Mouse (Mus musculus) myocyte (in vitro differentiated cells): ENCODE data around the gene Pimreg. TPM values are rescaled to one million over a fixed set of nuclear protein-coding genes. Genes with fewer than 3 reads are reported as not detected.

Experiments used
- H3K27me3 ChIP-seq: one replicate; pipeline ENCODE4 v1.6.1; 2011; ENCODE audit not compliant: control insufficient read depth, insufficient read depth, insufficient read length
- H3K36me3 ChIP-seq: one replicate; pipeline ENCODE4 v1.6.1; 2011; ENCODE audit not compliant: control insufficient read depth, insufficient read depth
- H3K4me2 ChIP-seq: one replicate; pipeline ENCODE4 v1.6.1; 2011; ENCODE audit warnings: low read depth, control low read depth
- H3K4me3 ChIP-seq: one replicate; pipeline ENCODE4 v1.5.1; 2011; ENCODE audit warnings: mild to moderate bottlenecking, control low read depth, moderate library complexity
- H3K79me2 ChIP-seq: one replicate; pipeline ENCODE4 v1.6.1; 2011; ENCODE audit not compliant: control insufficient read depth, insufficient read depth
- H3ac ChIP-seq: one replicate; pipeline ENCODE4 v1.6.1; 2011; ENCODE audit not compliant: control insufficient read depth, insufficient read length
- CEBPB ChIP-seq: IDR thresholded peaks from 2 replicates; pipeline ENCODE4 v1.6.1; 2011; ENCODE audit warnings: mild to moderate bottlenecking, moderate library complexity; ENCODE audit not compliant: poor library complexity, insufficient read depth, severe bottlenecking
- E2F4 ChIP-seq: IDR thresholded peaks from one replicate; pipeline ENCODE4 v1.6.1; 2011; ENCODE audit warnings: mild to moderate bottlenecking, control low read depth, moderate library complexity; ENCODE audit not compliant: insufficient read depth
- MAX ChIP-seq: IDR thresholded peaks from one replicate; pipeline ENCODE4 v1.6.1; 2011; ENCODE audit warnings: low read depth, mild to moderate bottlenecking, control low read depth
- MYOD1 ChIP-seq, 3 experiments: IDR thresholded peaks; one replicate each; pipeline ENCODE4 v1.6.1; 2011; ENCODE audit warnings: control low read depth in 2 of 3, low read depth in 2 of 3, mild to moderate bottlenecking in 2 of 3, moderate library complexity in 1 of 3; ENCODE audit not compliant: insufficient read length in 2 of 3, control insufficient read depth in 1 of 3
- MYOG ChIP-seq, 3 experiments: IDR thresholded peaks; one replicate each; pipeline ENCODE4 v1.6.1; 2011; ENCODE audit warnings: control low read depth in 2 of 3, low read depth in 2 of 3, mild to moderate bottlenecking in 2 of 3; ENCODE audit not compliant: insufficient read length in 2 of 3, control insufficient read depth in 1 of 3, insufficient read depth in 1 of 3
- POLR2A ChIP-seq: IDR thresholded peaks from one replicate; pipeline ENCODE4 v1.6.1; 2011; ENCODE audit warnings: low read depth, mild to moderate bottlenecking, control low read depth, moderate library complexity; ENCODE audit not compliant: insufficient read length
- POLR2AphosphoS2 ChIP-seq: IDR thresholded peaks from one replicate; pipeline ENCODE4 v1.6.1; 2011; ENCODE audit warnings: low read depth, control low read depth; ENCODE audit not compliant: insufficient read length
- REST ChIP-seq: IDR thresholded peaks from one replicate; pipeline ENCODE4 v1.6.1; 2011; ENCODE audit warnings: mild to moderate bottlenecking, control low read depth, moderate library complexity; ENCODE audit not compliant: insufficient read depth, insufficient read length
- SRF ChIP-seq: IDR thresholded peaks from one replicate; pipeline ENCODE4 v1.6.1; 2011; ENCODE audit warnings: low read depth; ENCODE audit not compliant: control insufficient read depth, insufficient read length
- TCF12 ChIP-seq: IDR thresholded peaks from one replicate; pipeline ENCODE4 v1.6.1; 2011; ENCODE audit warnings: mild to moderate bottlenecking, control low read depth; ENCODE audit not compliant: poor library complexity, insufficient read depth, severe bottlenecking
- TCF3 ChIP-seq: IDR thresholded peaks from one replicate; pipeline ENCODE4 v1.6.1; 2011; ENCODE audit warnings: low read depth, control low read depth; ENCODE audit not compliant: insufficient read length
- USF1 ChIP-seq: IDR thresholded peaks from one replicate; pipeline ENCODE4 v1.6.1; 2011; ENCODE audit warnings: low read depth, mild to moderate bottlenecking, control low read depth, moderate library complexity
- polyA plus RNA-seq: library from polyadenylated mRNA; unstranded; fragments of >200 nt; fragmentation: generic; extraction: Trizol; gene quantifications from one replicate; pipeline ENCODE4 v1.2.1, GENCODE M21; 2012; ENCODE audit warnings: missing spikeins

The Pimreg gene
- polyA plus RNA-seq, 1 experiment, result 77.9 TPM

DNA sequence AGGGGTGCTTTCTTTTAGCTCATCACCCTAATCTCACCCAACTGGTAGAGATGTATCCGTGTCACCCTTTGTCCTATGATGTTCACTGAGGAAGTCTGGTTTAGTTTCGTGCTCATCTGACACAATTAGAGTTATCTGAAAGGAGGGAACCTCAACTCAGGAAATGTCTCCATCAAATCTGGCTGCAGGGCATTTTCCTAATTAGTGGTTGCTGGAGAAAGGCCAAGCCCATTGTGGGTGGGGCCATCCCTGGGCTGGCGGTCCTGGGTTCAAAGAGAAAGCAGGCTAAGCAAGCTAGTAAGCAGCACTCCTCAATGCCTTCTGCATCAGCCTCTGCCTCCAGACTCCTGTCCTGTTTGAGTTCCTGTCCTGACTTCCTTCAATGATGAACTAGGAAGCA, 10.4 kb downstream of the Pimreg start:
- H3ac ChIP-seq, result no peak overlapping the region
- no peaks in the 10 kb centered on the region for H3K79me2 ChIP-seq
- no peak overlapping the region for H3K4me2 ChIP-seq
- no peak overlapping the region for H3K4me3 ChIP-seq
- H3K36me3 ChIP-seq, result peaks cover 5% of the 10 kb centered on the region
- H3K27me3 ChIP-seq, result no peaks in the 10 kb centered on the region
- TF ChIP-seq MAX, result no peak
- no peak for TF ChIP-seq POLR2A
- no peak for TF ChIP-seq SRF
- no peak for TF ChIP-seq REST
- TF ChIP-seq USF1, result no peak
- TF ChIP-seq CEBPB, result no peak
- TF ChIP-seq MYOG (IDR thresholded peaks at IDR 0.05; ENCODE audit: control insufficient read depth in 1 of 3, insufficient read depth in 1 of 3, insufficient read length in 2 of 3, low read depth in 2 of 3), result no peak
- no peak for TF ChIP-seq POLR2AphosphoS2
- no peak for TF ChIP-seq E2F4
- TF ChIP-seq TCF3, result no peak
- no peak for TF ChIP-seq TCF12
- TF ChIP-seq MYOD1 (IDR thresholded peaks at IDR 0.05; ENCODE audit: control insufficient read depth in 1 of 3, insufficient read length in 2 of 3, low read depth in 2 of 3), result no peak

DNA sequence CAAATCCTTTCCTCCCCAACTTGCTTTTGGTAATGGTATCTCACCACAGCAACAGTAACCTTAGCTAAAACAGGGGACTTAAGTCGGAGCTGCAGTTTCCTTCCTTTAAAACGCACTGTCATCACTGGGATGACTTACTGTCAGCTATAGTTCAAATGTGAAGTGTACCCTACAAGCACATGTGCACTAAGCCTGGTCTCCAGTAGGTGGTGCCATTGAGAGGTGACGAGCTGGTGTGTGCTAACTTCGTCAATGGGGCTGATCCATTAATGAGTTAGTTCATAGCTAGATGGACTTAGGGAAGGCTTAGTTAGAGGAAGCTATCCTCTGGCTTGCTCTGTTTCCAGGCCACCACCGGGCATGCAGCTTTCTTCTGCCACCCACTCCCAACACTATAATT, 10.8 kb downstream of the Pimreg start:
- Histone ChIP-seq H3K27me3 (no peaks in the 10 kb centered on the region), H3K79me2 (no peaks in the 10 kb centered on the region), H3ac (no peak overlapping the region), H3K4me3 (no peak overlapping the region), H3K4me2 (no peak overlapping the region), H3K36me3 (peaks cover under 1% of the 10 kb centered on the region)
- TF ChIP-seq SRF (no peak), MAX (peak; percentile 38)

DNA sequence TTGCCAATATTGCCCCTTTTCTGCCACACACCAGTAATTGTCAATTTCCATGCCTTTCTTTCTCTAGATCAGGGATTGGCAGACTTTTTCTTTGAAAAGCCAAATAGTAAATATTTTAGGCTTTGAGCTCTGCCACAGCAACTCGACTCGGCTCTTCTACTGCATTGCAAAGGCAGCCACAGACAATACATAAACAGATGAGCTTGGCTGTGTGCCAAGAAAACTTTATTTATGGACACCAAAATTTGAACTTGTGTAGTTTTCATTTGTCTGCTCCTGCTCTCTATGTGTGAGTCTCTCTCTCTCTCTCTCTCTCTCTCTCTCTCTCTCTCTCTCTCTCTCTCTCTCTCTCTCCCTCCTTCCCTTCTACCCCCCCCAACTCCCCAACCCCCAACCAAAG, 13.3 kb downstream of the Pimreg start:
- Histone ChIP-seq H3K27me3 (peaks cover 4% of the 10 kb centered on the region), H3K4me2 (no peak overlapping the region), H3K4me3 (no peak overlapping the region), H3K36me3 (no peaks in the 10 kb centered on the region), H3ac (no peak overlapping the region), H3K79me2 (no peaks in the 10 kb centered on the region)
- TF ChIP-seq MAX (no peak), MYOD1 (IDR thresholded peaks at IDR 0.05; ENCODE audit: control insufficient read depth in 1 of 3, insufficient read length in 2 of 3, low read depth in 2 of 3) (no peak), CEBPB (no peak), POLR2A (no peak), TCF3 (no peak), REST (no peak), E2F4 (no peak), SRF (no peak), TCF12 (no peak), MYOG (IDR thresholded peaks at IDR 0.05; ENCODE audit: control insufficient read depth in 1 of 3, insufficient read depth in 1 of 3, insufficient read length in 2 of 3, low read depth in 2 of 3) (no peak), POLR2AphosphoS2 (no peak), USF1 (no peak)

DNA sequence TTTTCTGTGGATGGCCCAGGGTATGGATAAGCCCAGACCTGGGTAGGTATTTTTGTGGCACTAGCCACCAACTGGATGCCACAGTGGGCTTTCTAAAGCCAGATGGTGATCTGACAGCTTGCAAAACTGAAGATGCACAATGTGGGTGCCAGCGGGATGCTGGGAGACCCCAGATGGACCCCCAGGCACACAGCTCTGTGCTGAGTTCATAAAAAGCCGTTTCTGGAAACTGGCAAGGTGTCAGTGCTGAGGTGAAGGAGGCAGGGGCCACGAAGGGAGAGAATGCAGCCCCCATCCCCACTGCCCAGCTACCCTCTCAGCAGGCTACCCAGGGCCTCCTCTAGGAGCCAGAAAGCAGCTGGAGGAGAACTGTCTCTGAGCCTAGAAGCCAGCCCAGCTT, 15.3 kb downstream of the Pimreg start:
- H3K27me3 ChIP-seq, result peaks cover 4% of the 10 kb centered on the region
- no peaks in the 10 kb centered on the region for H3K36me3 ChIP-seq
- H3K4me3 ChIP-seq, result no peak overlapping the region
- TF ChIP-seq MAX (no peak), E2F4 (no peak), MYOD1 (IDR thresholded peaks at IDR 0.05; ENCODE audit: control insufficient read depth in 1 of 3, insufficient read length in 2 of 3, low read depth in 2 of 3) (no peak), POLR2A (no peak), TCF12 (no peak), CEBPB (no peak), TCF3 (no peak), MYOG (IDR thresholded peaks at IDR 0.05; ENCODE audit: control insufficient read depth in 1 of 3, insufficient read depth in 1 of 3, insufficient read length in 2 of 3, low read depth in 2 of 3) (no peak), USF1 (no peak)
- H3ac ChIP-seq, result no peak overlapping the region
- H3K79me2 ChIP-seq, result no peaks in the 10 kb centered on the region
- H3K4me2 ChIP-seq, result no peak overlapping the region

DNA sequence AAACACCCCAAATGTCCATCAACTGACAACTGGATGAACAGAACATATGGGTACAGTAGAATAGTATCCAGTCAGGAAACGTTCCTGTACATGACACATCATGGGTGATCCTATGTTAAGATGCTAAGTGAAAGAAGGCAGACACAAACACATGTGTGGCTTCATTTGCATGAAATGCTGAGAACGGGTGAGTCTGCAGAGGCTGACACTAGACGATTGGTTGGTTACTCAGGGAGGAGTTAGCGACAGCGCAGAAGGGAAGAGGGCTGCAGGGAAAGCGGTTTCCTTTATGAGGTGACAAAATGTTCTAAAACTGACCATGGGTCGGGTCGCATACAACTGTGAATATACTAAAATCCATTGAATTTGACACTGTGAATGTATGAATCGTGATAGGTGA, 18.6 kb downstream of the Pimreg start:
- no peak overlapping the region for H3K4me3 ChIP-seq
- H3K27me3 ChIP-seq, result peaks cover 4% of the 10 kb centered on the region
- no peaks in the 10 kb centered on the region for H3K79me2 ChIP-seq
- H3ac ChIP-seq, result no peak overlapping the region
- no peaks in the 10 kb centered on the region for H3K36me3 ChIP-seq
- TF ChIP-seq POLR2A (no peak), MYOD1 (IDR thresholded peaks at IDR 0.05; ENCODE audit: control insufficient read depth in 1 of 3, insufficient read length in 2 of 3, low read depth in 2 of 3) (no peak), E2F4 (no peak), TCF12 (no peak), TCF3 (no peak), REST (no peak), CEBPB (no peak), POLR2AphosphoS2 (no peak), USF1 (no peak), MAX (no peak), SRF (no peak), MYOG (IDR thresholded peaks at IDR 0.05; ENCODE audit: control insufficient read depth in 1 of 3, insufficient read depth in 1 of 3, insufficient read length in 2 of 3, low read depth in 2 of 3) (no peak)
- H3K4me2 ChIP-seq, result no peak overlapping the region
